Mouse (Mus musculus): ENCODE data around the gene Slc9b1. TPM values are rescaled to one million over a fixed set of nuclear protein-coding genes. Genes with fewer than 3 reads are reported as not detected.

Gene Slc9b1
- total RNA-seq (2017), result 0.95 TPM in 1 of 3 replicates, not detected in the others

- ATAC-seq (replicated peaks; ENCODE audit: insufficient number of reproducible peaks, low FRiP score, low TSS enrichment, poor library complexity, severe bottlenecking), result no peak
Observed at GRCm38 (mm10) chr3:135347739-135348264, at the start of gene Slc9b1. TSS of gene Slc9b1 (plus strand) at chr3:135348029.

DNA sequence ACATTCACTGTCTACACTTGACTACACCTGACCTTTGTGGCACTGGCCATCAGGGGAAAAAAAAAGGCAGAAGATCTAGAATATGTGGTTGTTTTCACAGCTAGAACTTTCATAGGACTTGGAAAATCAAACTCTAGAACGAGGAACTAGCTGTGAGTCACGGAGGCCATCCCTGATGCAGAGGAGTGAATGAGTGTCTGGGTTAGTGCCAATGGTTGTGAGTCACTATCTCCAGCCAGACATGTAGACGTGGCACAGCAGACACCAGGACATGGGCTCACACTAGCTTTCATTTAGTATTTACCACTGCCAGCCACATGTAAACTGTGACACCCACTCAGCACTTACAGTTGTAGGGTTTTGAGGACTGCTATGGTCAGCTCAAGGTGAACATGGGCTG lies 49.3 kb upstream of the Slc9b1 start:
- no peak for ATAC-seq (replicated peaks; ENCODE audit: insufficient number of reproducible peaks, low FRiP score, low TSS enrichment, poor library complexity, severe bottlenecking)

GRCm38 (mm10) chr3:135300081-135300480 lies 47.7 kb upstream of the Slc9b1 start:
- ATAC-seq (replicated peaks; ENCODE audit: insufficient number of reproducible peaks, low FRiP score, low TSS enrichment, poor library complexity, severe bottlenecking), result no peak

DNA sequence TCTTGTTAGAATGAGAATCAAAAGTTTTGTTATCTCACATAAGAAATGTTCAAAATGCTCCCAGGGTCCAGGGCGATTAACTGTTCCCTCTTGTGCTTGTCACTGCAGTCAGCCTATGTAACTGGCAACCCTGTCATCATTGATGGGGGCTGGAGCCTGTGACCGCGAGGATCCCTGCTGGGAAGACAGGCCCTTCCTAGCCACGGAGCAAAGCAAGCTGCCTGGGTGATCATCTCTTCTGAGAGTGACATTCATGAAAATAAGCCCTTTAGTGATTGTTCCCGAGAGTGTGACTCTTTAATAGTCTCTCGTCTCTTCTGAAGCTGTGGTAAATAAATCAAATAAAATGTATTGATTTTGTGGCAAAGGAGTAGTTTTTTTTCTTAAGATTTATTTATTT lies 43.8 kb upstream of the Slc9b1 start:
- no peak for ATAC-seq (replicated peaks; ENCODE audit: insufficient number of reproducible peaks, low FRiP score, low TSS enrichment, poor library complexity, severe bottlenecking)

DNA sequence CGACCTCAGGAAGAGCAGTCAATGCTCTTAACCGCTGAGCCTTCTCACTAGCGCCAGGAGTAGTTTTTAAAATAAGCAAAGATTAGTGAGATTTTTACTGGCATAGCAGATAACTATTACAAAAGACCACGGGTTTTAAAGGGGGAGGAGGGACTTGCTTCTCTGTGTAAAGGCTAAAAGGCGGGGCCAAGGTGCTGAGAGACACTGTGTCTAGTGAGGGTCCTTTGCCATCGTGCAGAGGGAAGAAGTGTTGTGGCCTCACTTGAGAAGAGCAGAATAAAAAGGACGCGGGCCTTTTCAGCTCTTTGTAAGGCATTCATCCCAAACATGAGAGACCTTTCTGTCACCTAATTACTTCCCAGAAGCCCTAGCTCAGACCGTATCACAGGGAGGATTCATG lies 43.3 kb upstream of the Slc9b1 start:
- ATAC-seq (replicated peaks; ENCODE audit: insufficient number of reproducible peaks, low FRiP score, low TSS enrichment, poor library complexity, severe bottlenecking), result no peak

- no peak for ATAC-seq (replicated peaks; ENCODE audit: insufficient number of reproducible peaks, low FRiP score, low TSS enrichment, poor library complexity, severe bottlenecking)
Observed at GRCm38 (mm10) chr3:135307411-135308259, 40.2 kb upstream of the Slc9b1 start, which contains the start of gene Slc9b2. TSS of gene Slc9b2 (plus strand) at chr3:135307700.

DNA sequence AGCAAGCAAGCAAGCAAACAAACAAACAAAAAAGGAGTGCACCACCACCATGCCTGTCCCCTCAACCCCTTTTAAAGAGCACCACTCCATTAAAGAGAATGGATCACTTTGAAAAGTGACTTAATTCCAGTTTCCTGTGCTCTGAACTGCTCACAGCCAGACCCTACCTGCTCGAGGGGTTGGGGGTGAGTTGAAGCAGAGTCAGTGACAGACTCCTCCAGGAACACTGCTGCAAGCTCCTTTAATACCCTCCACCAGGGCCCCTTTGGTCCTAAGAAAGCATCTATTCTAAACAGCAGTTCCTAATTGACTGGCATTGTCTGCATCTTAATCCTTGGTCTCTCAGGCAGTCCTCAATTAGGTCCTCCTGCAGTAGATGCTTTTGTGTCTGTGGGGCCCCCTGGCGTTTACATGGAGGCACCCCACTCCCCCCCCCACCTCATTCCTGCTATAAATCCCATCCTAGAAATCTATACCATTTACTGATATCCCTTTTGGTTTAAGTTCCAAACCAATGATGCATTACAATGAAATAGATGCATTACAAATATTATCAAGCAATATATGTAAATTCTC lies 34.8 kb upstream of the Slc9b1 start:
- no peak for ATAC-seq (replicated peaks; ENCODE audit: insufficient number of reproducible peaks, low FRiP score, low TSS enrichment, poor library complexity, severe bottlenecking)

DNA sequence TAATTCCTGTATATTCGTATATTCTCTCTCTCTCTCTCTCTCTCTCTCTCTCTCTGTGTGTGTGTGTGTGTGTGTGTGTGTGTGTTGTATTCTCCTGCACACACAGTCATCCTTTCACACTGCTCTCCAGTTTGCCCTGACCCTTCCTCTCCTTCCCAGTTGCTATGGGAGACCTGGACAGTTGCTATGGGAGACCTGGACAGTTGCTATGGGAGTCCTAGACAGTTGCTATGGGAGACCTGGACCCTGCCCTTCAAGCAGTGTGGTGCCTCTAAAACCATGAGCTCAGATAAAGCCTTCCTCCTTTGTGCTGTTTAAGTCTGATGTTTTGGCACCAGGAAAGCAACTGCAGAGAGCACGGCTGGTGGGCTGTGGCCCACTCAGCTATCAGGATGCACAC lies 34.1 kb upstream of the Slc9b1 start:
- no peak for ATAC-seq (replicated peaks; ENCODE audit: insufficient number of reproducible peaks, low FRiP score, low TSS enrichment, poor library complexity, severe bottlenecking)

DNA sequence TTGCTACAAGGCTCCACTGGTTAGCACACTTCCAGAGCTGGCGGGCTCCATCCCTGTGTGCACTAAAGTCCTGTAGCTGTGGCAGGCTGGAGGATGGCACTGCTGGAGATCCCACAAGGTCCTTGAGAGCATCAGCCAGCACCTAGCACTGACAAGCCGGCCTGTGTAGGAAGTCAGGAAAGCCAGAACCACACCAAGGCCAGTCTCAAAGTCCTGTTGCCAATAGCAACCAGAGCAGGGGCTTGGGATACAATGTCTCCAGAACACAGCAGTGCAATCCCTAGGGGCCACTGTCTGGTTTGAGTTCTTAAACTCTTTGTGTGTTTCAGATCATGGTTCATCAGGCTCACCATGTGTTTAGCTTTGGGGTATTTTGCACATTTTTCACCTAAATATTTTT lies 33.0 kb upstream of the Slc9b1 start:
- no peak for ATAC-seq (replicated peaks; ENCODE audit: insufficient number of reproducible peaks, low FRiP score, low TSS enrichment, poor library complexity, severe bottlenecking)

DNA sequence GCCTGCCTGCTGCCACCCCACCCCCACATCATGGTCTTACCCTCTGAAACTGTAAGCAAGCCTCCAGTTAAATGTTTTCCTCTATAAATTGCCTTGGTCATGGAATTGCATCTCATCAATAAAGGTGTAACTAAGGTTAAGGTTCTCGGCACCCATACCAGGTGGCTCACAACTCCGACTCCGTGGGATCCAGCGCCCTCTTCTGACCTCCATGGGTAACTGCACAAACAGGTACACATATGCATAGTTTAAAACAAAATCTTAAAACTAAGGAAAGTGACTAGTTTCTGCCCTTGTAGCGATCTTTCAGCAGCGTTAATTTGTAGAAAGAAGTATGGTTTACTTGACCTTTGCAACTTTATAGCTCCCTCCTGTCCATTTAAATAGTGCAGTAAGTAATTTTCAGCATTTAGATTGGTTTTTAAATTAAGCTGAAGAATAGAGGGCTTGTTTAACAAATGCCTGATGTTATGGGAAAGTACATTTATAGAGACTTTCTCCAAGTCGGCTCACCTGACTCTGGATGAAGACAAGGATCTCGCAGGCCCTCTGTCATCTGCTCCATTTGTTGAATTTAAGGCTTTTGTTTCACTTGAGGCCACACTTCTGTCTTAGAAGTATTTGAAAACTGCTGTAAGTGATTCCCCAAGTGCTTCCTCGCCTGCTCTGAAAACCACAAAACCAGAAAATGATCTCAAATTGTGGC lies 32.0 kb upstream of the Slc9b1 start:
- ATAC-seq (replicated peaks; ENCODE audit: insufficient number of reproducible peaks, low FRiP score, low TSS enrichment, poor library complexity, severe bottlenecking), result no peak

DNA sequence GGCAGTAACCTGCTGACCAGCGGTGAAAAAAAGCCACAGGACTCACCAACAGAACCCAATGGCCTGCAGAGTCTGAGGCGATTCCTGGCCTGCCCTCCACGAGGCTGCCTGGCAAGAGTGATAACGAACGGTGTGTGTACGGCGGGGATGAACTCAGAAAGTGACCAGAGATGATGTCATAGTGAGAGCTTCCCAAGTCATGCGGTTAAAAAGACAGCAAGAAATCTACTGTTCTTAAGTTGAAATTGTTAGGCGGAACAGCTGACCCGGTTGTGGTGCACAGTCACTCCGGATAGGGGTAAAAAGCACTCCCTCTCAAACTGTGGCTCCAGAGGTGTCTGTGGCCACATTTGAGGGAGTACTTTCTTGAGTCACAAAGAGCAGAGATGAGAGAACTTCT lies 29.5 kb upstream of the Slc9b1 start:
- ATAC-seq (replicated peaks; ENCODE audit: insufficient number of reproducible peaks, low FRiP score, low TSS enrichment, poor library complexity, severe bottlenecking), result no peak

DNA sequence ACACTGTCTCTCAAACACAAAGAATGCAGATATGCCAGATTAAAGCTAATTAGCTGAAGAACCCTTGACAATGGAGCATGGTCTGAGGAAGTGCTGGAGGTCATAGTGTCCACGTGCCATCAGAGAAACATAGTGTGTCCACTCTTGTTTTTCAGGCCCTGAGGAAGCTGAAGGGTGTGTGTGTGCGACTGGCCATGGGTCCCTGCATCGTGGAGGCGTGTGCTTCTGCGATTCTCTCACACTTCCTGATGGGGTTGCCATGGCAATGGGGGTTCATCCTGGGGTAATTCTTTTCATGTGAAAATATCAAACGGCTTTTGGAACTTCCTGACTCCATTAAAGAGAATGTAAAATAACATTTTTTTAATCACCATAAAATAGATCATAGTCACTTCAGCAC lies 23.5 kb upstream of the Slc9b1 start:
- ATAC-seq (replicated peaks; ENCODE audit: insufficient number of reproducible peaks, low FRiP score, low TSS enrichment, poor library complexity, severe bottlenecking), result no peak

GRCm38 (mm10) chr3:135327176-135327575 lies 20.7 kb upstream of the Slc9b1 start:
- no peak for ATAC-seq (replicated peaks; ENCODE audit: insufficient number of reproducible peaks, low FRiP score, low TSS enrichment, poor library complexity, severe bottlenecking)

DNA sequence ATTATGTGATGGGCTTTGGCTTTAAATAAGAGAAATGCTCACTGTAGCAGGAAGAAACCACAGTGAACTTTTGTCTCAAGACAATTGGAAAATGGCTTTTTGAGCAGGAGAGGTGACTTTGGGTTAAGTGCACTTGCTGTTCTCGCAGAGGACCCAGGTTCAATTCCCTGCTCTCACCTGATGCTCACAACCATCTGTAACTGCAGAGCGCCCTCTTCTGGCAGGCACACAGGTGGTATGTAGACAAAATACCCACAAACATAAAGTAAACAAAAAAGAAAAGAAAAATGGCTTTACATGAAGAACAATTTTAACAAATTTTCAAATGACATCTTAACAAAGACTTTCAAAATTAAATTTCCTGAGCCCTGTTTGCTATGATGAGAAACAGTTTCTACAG lies 20.2 kb upstream of the Slc9b1 start:
- ATAC-seq (replicated peaks; ENCODE audit: insufficient number of reproducible peaks, low FRiP score, low TSS enrichment, poor library complexity, severe bottlenecking), result no peak

GRCm38 (mm10) chr3:135328560-135328959 lies 19.3 kb upstream of the Slc9b1 start:
- ATAC-seq (replicated peaks; ENCODE audit: insufficient number of reproducible peaks, low FRiP score, low TSS enrichment, poor library complexity, severe bottlenecking), result no peak

GRCm38 (mm10) chr3:135332691-135333090 lies 15.1 kb upstream of the Slc9b1 start:
- ATAC-seq (replicated peaks; ENCODE audit: insufficient number of reproducible peaks, low FRiP score, low TSS enrichment, poor library complexity, severe bottlenecking), result no peak

GRCm38 (mm10) chr3:135333763-135334162 lies 14.1 kb upstream of the Slc9b1 start:
- ATAC-seq (replicated peaks; ENCODE audit: insufficient number of reproducible peaks, low FRiP score, low TSS enrichment, poor library complexity, severe bottlenecking), result no peak

DNA sequence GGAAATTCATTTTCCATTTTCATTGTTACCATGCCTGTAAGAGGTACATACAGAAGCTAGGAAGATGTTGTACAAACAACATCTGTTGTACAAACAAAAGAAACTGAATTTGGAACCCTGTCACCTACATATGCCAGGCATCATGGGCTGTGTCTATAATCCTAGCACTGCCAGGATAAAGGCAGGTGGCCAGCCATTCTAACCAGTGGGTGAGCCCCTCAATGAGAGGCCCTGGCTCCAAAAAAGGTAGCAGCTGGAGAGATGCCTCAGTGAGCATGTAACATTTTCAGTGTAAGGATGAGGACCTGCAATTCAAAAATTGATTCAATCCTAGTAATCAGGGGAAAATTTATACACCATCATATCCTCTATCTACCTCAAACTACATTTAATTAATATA lies 1.2 kb downstream of the Slc9b1 start:
- ATAC-seq (replicated peaks; ENCODE audit: insufficient number of reproducible peaks, low FRiP score, low TSS enrichment, poor library complexity, severe bottlenecking), result no peak

DNA sequence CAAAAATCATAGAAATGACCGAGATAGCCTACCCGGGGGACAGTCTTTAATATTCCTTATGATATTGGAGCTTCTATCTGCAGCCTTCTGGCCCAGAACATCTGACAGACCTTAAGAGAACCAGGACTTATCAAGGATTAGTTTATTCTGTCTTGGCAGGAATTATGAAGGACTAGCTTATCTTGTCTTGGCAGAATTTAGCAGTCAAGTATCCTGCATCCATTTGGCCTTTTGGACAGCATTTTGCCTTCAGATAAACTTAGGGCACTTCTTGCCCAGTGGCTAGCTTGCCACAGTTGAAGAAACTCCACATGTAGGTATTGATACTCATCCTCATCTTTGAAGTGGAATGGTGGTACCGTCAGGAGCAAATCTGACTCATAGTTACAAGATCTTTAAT lies 4.0 kb downstream of the Slc9b1 start:
- no peak for ATAC-seq (replicated peaks; ENCODE audit: insufficient number of reproducible peaks, low FRiP score, low TSS enrichment, poor library complexity, severe bottlenecking)

DNA sequence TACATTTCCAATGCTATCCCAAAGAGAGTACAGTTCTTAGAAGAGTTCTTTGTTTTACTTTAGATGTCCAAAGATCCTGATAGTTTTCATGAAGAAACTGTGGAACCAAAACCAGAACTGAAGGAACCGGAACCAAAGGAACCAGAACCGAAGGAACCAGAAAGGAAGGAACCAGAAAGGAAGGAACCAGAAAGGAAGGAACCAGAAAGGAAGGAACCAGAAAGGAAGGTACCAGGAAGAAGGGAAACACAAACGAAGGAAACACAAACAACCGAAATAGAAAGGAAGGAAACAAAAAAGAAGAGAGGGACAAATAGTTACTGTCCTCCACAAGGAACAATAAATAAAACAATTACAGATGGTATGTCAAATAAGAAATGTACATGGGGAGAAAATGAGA lies 9.6 kb downstream of the Slc9b1 start:
- no peak for ATAC-seq (replicated peaks; ENCODE audit: insufficient number of reproducible peaks, low FRiP score, low TSS enrichment, poor library complexity, severe bottlenecking)
